Comparison of ENCODE assay signal across 17 mouse cellular contexts in the genomic region with DNA sequence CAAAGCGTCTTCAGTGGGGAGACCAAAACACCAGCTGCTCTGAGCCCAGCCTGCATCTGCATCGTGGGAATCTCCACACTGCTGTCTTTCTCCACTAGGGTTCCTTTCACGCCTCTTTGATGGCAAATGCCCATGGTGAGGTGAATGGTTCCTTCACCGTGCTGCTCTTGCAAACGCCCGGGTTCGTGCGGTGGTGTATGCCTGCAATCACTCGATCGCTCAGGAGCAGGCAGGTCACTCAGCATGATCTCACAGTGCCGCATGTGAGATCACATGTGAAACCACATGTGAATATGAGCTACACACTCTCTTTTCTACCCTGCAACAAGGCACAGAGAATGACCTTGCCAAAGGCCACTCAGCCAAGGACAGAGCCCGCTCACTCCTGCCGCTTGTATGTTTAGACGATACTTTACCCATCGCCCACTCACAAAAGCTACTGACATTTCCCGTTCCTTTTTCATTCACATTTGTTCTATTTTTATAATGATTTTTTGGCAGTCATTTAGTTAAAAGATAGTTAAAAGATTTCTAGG.
"Had no signal": no experiment of that assay in that cellular context is flagged by ENCODE, and none has a peak within 500 bp of the region (broad histone marks: within the 10 kb centered on the region; RNA-seq: fewer than 3 reads in every experiment).

No protein-coding gene starts in this region.

- ATAC-seq: lung, postnatal 0 days had no signal

- H3K4me3 ChIP-seq: kidney, embryonic 15.5 days; left cerebral cortex, adult 2 months; limb, embryonic 10.5 days; midbrain, embryonic 10.5 days; myocyte; neural tube, embryonic 15.5 days had no signal

- H3K36me3 ChIP-seq: kidney, embryonic 15.5 days; limb, embryonic 10.5 days; midbrain, embryonic 10.5 days; neural tube, embryonic 15.5 days had no signal

- H3K4me2 ChIP-seq: kidney, embryonic 15.5 days; neural tube, embryonic 15.5 days had no signal

- H3K9me3 ChIP-seq: kidney, embryonic 15.5 days; limb, embryonic 10.5 days; midbrain, embryonic 10.5 days; neural tube, embryonic 15.5 days had no signal

- H3K9ac ChIP-seq: kidney, embryonic 15.5 days; liver, embryonic 14.5 days; neural tube, embryonic 15.5 days had no signal

- H3K27ac ChIP-seq: kidney, embryonic 15.5 days; left cerebral cortex, adult 2 months; limb, embryonic 10.5 days; liver, embryonic 14.5 days; midbrain, embryonic 10.5 days; neural tube, embryonic 15.5 days had no signal

- H3K27me3 ChIP-seq: kidney, embryonic 15.5 days had no signal

- DNase-seq: kidney, adult 18-20 months; lung, adult 2 months; lung, postnatal 4 days; midbrain, embryonic 14.5 days; retina, postnatal 1 day; right cerebral cortex, postnatal 4 days; spleen, adult 18-20 months; thymus, adult 18-20 months; thymus, postnatal 14 days had no signal
